Mouse (Mus musculus): ENCODE measurements at regions not wholly inside any gene's neighbourhood (a gene's known extent, or its start where the extent isn't known, plus 50 kb on each side); places are given as distances from the start of the nearest gene placed in this dataset.
A peak's percentile ranks its signal among the peaks of the same experiment; 100 is the strongest.

DNA sequence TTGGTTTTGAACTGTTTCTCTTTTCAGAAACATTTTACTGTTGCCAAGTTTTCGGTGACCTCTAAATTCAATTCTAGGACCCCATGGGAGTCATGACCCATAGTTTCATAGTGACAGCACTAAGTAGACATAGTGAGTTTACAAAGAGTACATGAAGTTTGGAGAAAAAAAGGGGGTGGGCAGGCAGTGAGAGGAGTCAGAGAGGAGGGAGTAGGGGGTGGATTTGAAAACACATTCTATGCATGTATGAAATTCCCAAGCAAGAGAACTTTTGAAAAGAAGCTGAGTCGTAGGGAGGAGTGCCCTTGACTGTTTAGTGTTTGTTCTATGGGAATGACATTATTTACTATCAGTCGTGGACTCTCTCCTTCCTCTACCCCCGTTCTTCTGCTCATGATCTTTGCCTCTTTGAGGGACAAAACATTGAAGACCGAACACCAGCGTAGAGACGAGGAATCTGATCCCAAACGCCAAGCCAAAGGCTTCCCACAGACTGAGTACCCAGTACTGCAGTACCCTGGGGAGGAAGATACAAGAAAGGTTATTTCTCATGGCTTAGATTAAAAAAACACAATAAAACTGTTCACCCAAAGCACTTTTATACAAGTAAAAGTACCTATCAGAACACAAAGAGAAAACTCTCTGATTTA lies 229.1 kb upstream of the Map3k1 start:
- DNase-seq (ENCODE audit: low read depth, low spot score), result no peak

DNA sequence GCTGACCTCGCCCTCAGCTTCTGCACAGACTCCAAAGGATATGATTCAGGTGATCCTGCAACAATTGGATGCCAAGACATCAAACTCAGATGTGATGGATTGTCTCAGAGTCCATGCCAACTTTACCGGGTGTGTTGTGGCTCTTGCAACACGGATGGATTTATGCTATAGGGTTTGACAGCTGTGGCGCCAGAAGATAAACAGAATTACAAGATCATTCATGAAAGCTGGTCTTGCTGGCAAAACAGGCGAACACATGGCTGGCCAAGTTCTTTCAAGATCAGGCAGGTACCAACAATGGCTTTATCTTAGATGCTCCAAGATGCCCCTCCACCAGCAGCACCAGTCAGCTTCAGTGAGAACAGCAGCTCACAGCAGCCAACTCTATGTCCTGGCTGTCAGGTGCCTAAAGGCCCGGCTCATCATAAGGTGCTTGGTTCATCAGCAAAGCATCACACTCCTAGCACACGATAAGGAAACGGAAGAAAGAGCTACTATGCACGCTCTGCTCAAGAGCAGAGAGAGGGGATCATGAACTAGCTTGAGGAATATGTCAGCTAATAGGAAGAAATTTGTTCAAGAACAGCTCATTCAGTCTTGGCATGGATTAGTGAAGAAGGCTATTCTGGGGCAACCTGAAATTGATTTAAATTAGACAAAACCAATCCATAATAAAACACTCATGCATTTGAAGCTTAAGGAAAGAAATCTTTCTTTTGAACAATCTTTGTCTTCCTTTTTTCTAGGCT lies 229.9 kb upstream of the Map3k1 start:
- no peak for DNase-seq (ENCODE audit: low read depth, low spot score)

DNA sequence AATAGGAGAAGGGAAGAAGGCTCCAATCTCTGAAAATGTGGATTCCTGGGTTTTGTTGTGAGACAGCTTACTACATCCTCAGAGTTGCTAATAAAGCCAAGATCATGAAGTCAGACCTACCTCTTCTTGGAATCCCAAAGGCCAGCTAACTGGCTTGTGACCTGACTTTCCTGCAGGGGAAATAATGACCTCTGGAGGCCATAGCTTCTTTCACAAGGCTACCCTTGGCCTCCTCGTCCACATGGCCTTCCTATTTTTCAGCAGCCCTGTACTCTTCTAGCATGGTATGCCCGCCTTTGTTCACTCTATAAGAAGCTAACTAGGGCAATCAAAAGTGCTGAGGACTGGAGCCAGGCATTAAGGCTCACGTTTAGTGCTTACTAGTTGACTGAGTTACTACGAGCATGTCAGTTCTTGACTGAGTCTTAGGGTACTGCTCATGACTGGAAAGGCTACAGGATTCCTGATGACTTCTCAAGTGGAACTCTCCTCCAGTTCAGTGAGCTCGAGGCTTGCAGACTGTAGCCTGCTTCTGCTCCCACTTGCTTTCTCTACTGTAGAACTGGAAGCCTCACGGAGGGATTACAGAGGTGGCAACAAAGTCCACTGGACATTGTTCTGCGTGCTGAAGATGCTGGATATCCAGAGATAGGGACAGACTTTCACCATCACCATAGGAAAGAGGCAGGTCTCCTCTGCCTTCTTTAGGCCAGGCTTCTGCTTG lies 230.8 kb upstream of the Map3k1 start:
- DNase-seq (ENCODE audit: low read depth, low spot score), result no peak

DNA sequence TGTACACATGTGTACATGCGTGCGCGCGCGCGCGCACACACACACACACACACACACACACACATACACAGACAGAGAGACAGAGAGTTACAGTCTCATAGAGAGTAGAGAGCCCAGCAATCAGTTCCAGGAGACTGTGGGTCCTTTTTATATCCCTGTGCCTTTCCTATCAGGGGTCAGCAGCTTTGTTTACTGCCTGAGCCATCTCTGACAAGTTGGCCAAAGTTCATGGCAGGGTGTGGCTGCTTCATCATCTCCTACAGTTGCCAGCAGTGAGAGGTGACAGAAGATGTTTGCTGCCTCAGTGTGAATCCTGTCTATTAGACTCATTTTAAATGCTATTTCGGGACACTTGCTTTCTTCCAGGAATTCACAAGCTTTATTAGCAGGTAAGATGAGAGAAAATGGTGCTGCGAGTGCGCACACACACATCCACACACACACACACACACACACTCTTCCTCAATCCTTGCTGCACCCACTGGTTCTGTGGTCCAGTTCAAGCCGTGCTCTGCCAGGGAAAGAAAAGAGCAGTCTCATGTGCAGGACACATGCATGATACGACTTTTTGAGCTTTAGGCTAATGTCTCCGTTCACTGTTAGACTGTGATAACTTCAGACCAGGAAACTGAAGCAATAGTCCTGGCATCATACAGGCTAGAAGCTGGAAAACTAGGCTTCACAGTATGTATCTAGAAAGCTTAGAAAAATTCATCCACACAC lies 234.9 kb upstream of the Map3k1 start:
- DNase-seq (ENCODE audit: low read depth, low spot score), result no peak

DNA sequence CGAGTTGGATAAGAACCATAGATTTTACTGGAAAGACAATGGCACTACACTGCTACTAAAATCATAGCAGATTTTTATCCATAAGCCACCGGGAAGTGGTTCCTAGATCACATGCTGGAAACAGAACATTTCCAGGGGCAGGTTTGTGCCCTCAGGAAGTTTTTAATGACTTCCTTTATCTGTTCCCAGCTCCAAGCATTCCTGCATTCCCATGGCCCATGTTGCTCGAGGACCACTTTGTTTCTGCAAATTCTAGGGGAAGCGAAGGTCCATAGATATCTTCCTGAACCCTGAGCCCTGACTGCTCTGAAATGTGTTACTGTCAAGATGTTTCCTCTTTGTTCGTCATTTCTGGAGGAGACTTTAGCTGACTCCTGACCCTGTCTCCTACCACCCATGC lies 235.6 kb upstream of the Map3k1 start:
- DNase-seq (ENCODE audit: low read depth, low spot score), result no peak

DNA sequence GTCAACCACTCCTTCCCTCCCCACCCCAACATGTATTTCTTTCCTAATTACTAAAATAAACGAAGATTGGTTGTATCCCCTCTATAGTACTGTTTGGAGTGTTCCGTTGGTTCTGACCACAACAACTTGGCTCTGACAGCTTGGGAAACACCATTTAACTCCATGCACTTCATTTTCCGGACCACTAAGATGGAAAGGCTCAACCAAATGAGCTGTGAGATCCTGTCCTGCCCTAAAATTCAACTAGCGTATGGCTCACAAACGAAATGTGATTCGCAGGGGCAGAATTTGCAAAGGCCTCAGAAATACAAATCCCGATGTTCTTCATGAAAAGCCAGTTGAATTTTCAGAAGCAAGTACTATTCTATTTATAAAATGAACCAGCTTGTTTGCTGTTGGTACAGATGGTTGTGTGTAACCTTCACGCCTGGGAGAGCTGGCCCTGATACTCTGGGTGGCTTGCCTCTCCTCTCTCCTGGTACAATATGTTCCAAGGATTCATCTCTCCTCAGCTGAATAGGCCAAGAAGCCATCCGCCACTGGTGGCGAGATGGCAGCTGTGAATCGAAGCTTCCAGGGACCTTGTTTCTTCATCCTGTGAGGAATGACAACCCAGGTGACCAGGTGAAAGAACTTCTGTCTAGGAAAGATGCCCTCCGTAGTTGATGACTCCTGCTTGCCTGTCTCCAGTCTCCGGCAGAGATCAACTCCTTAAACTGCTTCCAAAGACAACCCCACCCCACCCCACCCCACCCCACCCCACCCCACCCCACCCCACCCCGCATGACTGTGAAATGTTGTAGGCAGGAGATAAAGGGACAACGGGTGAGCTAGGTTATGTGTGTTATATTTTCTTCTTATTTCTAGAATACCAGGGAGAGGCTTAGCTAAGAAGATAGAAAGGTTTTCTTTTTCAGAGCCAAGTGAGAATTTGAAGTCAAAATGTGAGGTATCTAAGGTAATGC lies 237.7 kb upstream of the Map3k1 start:
- no peak for DNase-seq (ENCODE audit: low read depth, low spot score)

DNA sequence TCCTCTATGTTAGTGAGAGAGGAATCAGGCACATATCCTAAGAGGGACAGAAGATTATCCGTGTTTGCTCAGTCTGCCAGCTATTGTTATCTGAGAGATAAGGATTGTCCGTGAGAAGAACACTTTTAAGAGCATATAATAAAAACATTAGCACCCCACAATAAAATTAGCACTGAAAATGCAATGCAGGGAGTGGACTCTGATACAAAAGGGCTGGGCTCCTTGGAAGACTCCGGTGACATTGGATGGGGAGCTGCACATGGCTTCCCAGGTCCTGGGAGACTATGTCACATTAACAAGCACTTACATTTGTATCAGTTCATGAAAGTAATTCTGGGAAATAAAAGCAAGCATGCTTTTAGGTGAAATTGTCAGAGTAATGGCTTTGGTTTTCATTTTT lies 238.6 kb upstream of the Map3k1 start:
- no peak for DNase-seq (ENCODE audit: low read depth, low spot score)

DNA sequence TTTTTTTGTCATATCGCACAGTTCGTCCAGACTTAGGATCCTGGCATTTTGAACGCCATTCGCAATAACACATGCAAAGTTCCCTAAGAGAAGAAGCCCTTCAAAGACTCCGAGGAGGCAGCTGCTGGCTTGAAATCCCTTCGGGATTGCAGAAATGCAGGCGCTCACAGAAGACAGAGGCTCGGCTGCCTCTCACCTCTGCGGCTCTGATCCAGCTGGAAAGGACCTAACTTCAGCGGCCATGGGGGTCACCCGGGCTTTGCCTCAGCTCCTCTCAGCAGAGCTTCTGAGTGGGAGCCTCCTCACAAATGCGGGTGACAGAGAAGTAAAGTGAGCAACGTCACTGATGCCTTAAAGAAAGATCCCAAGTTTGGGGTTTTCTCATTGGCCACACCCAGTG lies 239.1 kb upstream of the Map3k1 start:
- DNase-seq (ENCODE audit: low read depth, low spot score), result no peak

DNA sequence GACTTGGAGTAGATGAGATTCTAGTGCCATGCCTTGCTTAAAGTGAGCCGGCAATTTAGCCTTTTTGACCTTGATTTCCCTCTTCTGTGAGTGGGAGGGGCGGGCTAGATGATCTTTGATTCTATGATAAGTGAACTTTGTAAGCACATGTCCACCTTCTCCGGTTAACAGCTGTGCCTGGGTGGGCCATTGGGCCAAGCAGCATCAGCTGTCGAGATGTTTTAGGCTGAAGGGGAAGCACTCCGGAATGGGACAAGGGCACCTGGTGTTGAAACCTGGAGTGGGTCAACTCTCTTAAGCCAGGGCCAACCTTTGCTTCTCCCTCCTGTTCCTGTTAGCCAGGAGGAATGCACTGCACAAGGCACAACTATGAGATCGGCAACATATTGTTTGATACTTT lies 239.5 kb upstream of the Map3k1 start:
- no peak for DNase-seq (ENCODE audit: low read depth, low spot score)

DNA sequence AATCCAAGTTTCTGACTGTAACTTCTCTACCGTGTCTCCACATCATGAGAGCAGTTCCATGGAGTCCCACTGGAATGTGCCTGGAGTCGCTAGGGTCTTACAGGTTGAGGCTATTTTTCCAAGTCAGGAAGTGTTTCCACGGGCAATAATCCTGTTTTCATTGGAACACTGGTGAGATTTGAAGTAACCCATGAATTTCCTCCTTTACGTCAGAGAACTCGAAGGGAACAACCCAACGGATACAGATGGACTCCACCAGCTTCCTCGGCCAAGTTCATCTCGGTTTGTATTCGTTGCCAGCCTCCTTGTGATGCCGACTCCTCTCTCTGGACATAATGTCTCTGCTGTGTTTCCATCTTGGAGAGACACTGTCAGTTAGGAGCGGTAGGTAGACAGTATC lies 237.4 kb upstream of the Ankrd55 start:
- no peak for DNase-seq (ENCODE audit: low read depth, low spot score)

DNA sequence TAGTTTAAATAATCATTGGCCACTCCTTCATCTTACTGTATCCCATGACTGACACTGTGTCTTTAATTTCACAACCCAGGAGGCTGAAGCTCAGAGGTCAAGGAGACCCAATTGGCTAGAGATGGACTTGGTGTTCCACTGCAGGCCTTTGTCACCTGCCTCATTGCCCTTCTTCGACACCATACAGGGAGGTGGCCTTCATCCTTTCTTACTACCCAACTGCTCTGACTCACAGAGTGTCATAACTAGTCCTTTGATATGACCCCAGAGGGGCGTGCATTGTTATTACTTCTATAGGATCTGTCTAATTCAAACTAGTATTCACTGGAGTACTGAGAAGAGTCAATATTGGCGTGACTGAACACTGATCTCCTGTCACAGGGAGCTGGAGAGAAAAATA lies 236.2 kb upstream of the Ankrd55 start:
- no peak for DNase-seq (ENCODE audit: low read depth, low spot score)

DNA sequence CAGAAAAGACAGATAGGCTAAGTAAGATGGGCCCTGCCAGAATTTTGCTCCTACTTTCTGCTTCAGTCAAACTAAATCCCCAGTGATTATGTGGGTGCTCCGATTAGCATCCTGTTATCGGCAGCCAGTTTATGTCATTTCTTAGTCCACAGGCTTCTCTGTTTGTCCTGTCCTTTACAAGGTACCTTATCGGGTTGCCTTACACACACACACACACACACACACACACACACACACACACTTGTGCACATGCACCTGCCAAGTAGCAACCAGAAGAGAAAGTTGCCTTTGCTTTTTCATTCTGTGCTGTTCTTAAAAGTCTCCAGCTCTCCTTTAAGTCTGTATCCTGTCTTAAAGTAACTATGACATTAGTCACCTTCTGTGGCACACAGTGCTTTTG lies 235.8 kb upstream of the Ankrd55 start:
- no peak for DNase-seq (ENCODE audit: low read depth, low spot score)

DNA sequence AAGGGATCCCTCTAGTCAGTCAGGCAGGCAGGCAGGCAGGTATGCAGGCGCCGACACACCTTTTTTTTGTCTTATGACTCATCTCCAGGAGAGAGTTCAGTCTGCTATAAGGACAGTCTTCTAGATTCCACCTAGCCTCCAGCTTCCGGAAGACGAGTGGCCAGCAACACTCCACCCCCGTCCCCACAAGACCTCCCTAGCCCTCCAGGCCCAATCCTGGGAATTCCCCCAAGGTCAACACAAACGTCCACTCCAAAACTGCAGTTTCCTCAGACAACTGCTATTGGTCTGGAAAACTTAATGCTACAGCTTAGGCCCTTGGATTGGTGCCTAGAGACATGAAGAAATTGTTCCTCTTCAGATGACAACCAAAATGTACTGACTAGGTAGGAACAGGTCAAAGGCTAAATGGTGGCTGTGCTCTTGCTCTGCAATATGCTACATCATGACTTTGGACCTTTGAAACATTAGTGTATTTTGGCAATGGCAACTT lies 233.3 kb upstream of the Ankrd55 start:
- DNase-seq (ENCODE audit: low read depth, low spot score), result no peak

DNA sequence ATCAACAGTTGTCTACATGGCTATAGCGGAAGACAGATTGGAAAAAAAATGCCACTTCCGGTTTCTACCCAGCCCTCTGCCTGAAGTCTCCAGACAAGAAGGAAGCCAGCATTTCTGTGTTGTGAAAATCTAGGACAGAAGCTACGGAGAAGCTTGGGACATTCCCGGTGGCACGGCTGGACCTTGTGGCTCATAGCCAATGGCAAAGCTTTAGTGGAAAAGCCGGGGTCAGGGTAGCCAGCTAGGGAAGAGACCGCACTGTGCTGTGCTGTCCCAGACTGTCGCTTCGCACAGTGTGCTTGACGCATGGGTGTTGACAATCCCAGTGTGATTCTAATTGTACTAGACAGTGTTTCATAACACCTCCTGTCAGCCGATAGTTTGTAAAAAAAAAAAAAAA lies 230.0 kb upstream of the Ankrd55 start:
- no peak for DNase-seq (ENCODE audit: low read depth, low spot score)

DNA sequence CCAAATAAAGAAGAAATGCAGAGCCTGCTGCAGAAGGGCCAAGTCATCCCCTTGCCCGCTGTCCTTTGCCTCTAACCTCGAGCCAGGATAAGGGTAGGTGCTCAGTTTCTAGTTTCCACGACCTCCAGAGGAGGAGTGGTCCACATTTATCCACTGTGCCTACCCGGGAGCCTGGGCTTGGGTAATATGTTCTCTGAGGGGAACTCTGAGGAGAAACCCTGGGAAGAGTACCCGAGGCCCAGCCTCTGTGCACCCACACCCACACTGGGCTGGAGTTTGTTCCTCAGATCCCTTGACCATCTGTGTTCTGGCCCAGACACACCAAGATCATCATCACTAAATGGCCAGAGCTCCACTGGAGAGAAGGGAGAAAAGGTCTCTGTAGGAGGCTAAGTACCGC lies 229.5 kb upstream of the Ankrd55 start:
- DNase-seq (ENCODE audit: low read depth, low spot score), result no peak

DNA sequence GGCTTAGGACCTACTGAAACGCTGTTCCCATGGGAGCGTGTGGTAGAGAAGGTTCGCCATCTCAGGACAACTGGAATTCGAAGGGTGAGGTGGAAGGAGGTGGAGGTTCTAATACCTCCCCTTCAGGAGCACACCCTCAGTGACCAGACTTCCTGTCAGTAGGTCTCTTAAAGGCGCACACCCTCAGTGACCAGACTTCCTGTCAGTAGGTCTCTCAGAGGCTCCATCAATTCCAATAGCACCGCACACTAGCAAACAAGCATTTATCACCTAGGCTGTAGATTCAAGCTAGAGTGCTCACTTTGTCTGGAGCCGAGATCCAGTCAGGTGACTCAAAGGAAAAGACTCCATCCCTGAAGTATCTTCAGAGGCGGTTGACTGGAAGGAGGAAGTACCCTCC lies 226.2 kb upstream of the Ankrd55 start:
- no peak for DNase-seq (ENCODE audit: low read depth, low spot score)

DNA sequence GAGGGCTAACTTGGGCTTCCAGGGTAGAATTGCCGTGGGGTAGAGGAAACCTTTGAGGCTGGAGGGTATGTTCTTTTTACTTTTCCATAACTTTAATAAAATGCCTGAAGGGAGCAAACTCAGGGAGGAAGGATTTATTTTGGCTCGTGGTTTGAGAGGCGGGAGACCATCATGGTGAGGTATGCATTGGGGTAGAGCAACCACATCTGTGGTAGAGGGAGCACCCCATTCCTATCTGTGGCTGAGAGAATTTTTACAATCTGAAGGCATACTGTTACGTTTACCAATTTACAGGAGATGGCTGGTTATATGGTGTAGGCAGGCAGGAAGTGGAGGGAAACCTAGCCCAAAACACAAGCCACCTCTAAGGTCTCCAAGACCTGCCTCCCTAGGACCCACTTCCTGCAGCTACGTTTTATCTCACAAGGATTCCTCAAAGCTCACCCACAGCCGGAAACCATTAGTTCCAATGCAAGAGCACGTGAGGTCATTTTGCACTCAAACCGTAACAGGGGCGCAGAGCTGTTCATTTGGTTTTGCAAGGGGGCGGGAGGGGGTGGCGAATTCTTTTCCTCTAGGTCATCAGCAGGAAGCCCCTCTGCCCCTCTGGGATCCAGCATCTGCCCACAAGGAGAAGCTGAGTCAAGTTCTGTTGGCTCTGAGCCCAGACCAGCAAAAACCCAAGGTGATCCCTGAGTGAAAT lies 224.7 kb upstream of the Ankrd55 start:
- peak; percentile 40 for DNase-seq (ENCODE audit: low read depth, low spot score)

DNA sequence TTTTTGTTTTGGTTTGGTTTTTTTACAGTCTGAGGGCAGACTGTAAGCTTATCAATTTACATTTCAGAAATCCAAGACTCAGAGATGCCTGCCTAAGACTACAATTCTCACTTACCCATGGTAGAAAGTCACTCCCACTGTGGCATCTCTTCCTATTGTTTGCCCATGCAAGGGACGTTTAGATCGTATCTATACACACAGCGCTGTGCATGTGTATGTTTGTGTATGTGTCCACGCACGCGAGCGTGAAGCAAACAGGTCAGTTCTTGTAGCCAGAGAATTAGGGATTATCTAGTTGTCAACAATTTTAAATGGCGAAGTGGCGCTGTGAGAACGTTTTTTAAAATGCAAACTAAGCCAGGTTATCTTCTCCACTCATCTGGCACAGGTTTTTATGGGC lies 223.6 kb upstream of the Ankrd55 start:
- DNase-seq (ENCODE audit: low read depth, low spot score), result no peak

DNA sequence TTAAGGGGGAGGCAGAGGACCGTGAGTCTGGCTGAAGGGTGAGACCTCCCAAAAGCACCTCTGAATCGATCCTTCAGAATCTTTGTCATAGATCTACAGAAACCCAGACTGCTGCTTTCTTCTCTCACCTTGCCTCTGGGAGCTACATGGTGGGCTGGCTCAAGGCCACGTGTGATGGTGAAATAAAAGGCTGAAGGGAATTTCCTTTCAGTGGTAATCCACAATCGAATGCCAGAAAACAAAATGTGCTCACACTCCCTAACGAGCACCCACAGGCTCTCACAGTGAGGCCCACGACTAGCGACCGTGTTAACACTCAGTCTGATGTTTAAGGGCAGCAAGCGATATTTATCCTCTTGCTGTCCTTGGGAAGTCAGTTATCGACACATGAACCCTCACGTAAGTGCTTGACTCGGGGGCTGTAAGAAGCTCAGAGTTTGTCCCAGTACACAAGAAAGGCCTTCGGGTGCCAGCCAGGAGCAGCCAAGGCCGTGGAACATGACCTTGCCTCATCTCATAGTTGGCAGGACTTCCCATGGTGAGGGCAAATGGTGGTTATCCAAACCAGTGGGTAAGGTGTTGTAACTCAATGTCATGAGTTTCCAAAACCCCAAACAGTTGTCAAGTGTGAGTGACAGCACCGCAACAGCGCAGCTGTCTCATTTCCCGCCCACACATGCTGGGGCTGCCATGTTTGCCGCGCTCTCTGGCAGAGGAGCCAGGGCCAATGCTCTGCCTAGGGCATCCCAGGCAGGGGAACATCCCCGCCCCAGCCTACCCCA lies 221.0 kb upstream of the Ankrd55 start:
- DNase-seq (ENCODE audit: low read depth, low spot score), result no peak

DNA sequence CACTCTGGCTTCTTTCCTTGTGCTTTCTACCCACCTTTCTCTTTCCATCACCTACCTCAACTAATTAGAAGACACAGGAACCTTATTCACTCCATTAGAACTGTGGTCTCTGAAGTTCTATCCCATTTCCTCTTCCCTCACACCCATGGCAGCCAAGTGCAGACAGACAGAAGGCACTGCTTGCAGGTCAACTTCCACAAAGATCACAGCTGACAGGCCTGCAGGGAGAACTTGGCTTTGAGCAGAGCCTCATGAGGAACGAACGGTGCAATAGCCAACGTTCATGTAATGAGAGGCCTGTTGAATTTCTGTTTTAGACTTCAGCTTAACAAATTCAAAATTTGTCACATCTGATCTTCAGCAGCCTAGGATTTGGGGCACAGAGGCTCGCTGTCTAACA lies 217.5 kb upstream of the Ankrd55 start:
- no peak for DNase-seq (ENCODE audit: low read depth, low spot score)

Data from forelimb bud, embryonic 11.5 days (tissue).